Mouse (Mus musculus) adrenal gland, postnatal 10 days (tissue): ENCODE measurements around the gene Clasp1. TPM values are rescaled to one million over a fixed set of nuclear protein-coding genes. Genes with fewer than 3 reads are reported as not detected.
"Not testable (repeated sequence)": the region's sequence is repeated elsewhere in the genome, so short reads cannot be mapped to it uniquely, and the experiment has no call there.

ENCODE experiments used
- DNase-seq: peaks from one replicate; pipeline ENCODE4 v3.0.0; 2021; ENCODE audit warnings: mixed read lengths
- total RNA-seq, 2 experiments: library from RNA; stranded (reverse); gene quantifications; 2 replicates each; pipeline ENCODE4 v1.2.3; 2021

The Clasp1 gene
- total RNA-seq, 2 experiments from 2014 or later: 39.7 to 60.7 TPM

GRCm38 (mm10) chr1:118581179-118581578 lies 192.3 kb downstream of the Clasp1 start:
- no peak for DNase-seq

- DNase-seq: no peak
These were observed 200.9 kb downstream of the Clasp1 start for GRCm38 (mm10) chr1:118589721-118590120.

GRCm38 (mm10) chr1:118592933-118593332 lies 204.1 kb downstream of the Clasp1 start:
- DNase-seq: no peak

GRCm38 (mm10) chr1:118595395-118595794 lies 206.5 kb downstream of the Clasp1 start:
- no peak for DNase-seq

- DNase-seq: no peak
These were observed 208.8 kb downstream of the Clasp1 start for GRCm38 (mm10) chr1:118597475-118598213.

- DNase-seq: no peak
These were observed 209.5 kb downstream of the Clasp1 start for GRCm38 (mm10) chr1:118598339-118598738.

GRCm38 (mm10) chr1:118613631-118614183 lies 224.8 kb downstream of the Clasp1 start:
- no peak for DNase-seq

GRCm38 (mm10) chr1:118621055-118621454 lies 232.2 kb downstream of the Clasp1 start:
- DNase-seq: not testable (repeated sequence)

GRCm38 (mm10) chr1:118622857-118623256 lies 234.0 kb downstream of the Clasp1 start:
- no peak for DNase-seq

GRCm38 (mm10) chr1:118625461-118625860 lies 236.6 kb downstream of the Clasp1 start:
- no peak for DNase-seq

GRCm38 (mm10) chr1:118625921-118626320 lies 237.1 kb downstream of the Clasp1 start:
- no peak for DNase-seq

- no peak for DNase-seq
These were observed 237.6 kb downstream of the Clasp1 start for GRCm38 (mm10) chr1:118626452-118626851.

- peak; percentile 90 for DNase-seq
These were observed 239.1 kb downstream of the Clasp1 start, which contains the start of gene Tfcp2l1 for GRCm38 (mm10) chr1:118627781-118628464. TSS of gene Tfcp2l1 (plus strand) at chr1:118627945.

GRCm38 (mm10) chr1:118633415-118633980 lies 244.6 kb downstream of the Clasp1 start:
- DNase-seq: no peak

GRCm38 (mm10) chr1:118642296-118642999 lies 253.6 kb downstream of the Clasp1 start:
- no peak for DNase-seq

GRCm38 (mm10) chr1:118643138-118643979 lies 254.5 kb downstream of the Clasp1 start:
- peak; percentile 15 for DNase-seq

GRCm38 (mm10) chr1:118645701-118646100 lies 256.8 kb downstream of the Clasp1 start:
- DNase-seq: no peak

GRCm38 (mm10) chr1:118648015-118648414 lies 259.2 kb downstream of the Clasp1 start:
- DNase-seq: no peak

GRCm38 (mm10) chr1:118649933-118650770 lies 261.3 kb downstream of the Clasp1 start:
- no peak for DNase-seq

GRCm38 (mm10) chr1:118650771-118651080 lies 261.9 kb downstream of the Clasp1 start:
- no peak for DNase-seq

- no peak for DNase-seq
These were observed 269.9 kb downstream of the Clasp1 start for GRCm38 (mm10) chr1:118658716-118659115.
